ENCODE assay signal across 14 mouse cellular contexts in the genomic region with DNA sequence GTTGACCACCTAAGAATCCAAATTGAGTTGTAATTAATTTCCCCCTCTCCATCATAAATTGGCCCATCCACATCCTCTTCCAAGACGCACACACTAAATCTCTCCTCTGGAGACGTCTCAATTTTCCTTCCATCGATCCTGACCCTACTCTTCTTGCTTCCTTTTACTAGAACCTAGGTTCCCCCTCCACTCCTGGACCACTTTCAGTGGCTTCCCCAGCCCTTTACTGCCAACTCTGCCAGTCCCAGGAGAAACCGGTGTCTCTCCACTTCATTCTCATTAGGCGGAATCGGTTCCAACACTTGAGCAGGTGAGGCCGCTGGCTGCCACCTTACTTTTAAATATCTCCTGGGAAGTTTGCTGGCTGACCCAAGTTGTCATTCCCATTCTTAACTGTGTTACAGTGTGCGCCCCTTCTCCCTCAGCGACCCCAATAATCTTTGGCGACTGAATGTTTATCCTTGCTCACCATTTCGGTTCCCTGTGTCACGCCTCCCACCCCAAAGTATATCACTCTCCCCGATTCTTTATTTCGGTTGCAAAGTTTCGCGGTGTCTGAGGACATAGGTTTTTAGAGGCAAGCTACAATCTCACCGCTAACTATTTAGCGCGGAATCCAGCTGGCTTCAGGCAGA. TPM values are rescaled to one million over a fixed set of nuclear protein-coding genes. Genes with fewer than 3 reads are reported as not detected.
DNase-seq lines count a peak whose midpoint lies in the region; ATAC-seq and TF ChIP-seq lines count a peak whose summit lies in the region.
"Had no signal": no experiment of that assay in that cellular context is flagged by ENCODE, and none has a peak within 500 bp of the region (broad histone marks: within the 10 kb centered on the region; RNA-seq: fewer than 3 reads in every experiment).

No protein-coding gene starts in this region.

- no peak for ATAC-seq in intestine, embryonic 14.5 days (replicated peaks; ENCODE audit: low FRiP score, low TSS enrichment, low read depth)
- ATAC-seq in intestine, embryonic 16.5 days: no peak
- ATAC-seq in neural tube, embryonic 12.5 days (ENCODE audit: low FRiP score, low read depth): no peak
- ATAC-seq in megakaryocyte, adult 5-6 weeks (ENCODE audit: poor library complexity, severe bottlenecking): no peak

- no peak overlapping the region; the same call in 1 of the 2 replicates for H3K4me2 ChIP-seq in intestine, embryonic 14.5 days (ENCODE audit: low read length)
- no peak overlapping the region for H3K4me2 ChIP-seq in intestine, embryonic 16.5 days (ENCODE audit: low read depth, low read length)
- peak overlapping the region; percentile 40 for H3K4me2 ChIP-seq in neural tube, embryonic 12.5 days (replicated peaks)
- H3K4me2 ChIP-seq: embryonic facial prominence, embryonic 13.5 days; heart, embryonic 11.5 days had no signal

- TF ChIP-seq CTCF in gastrocnemius, adult 2 months (IDR thresholded peaks at IDR 0.05): no peak

- H3K4me3 ChIP-seq in intestine, embryonic 14.5 days (ENCODE audit: low read depth, low read length): no peak overlapping the region
- no peak overlapping the region for H3K4me3 ChIP-seq in intestine, embryonic 16.5 days (ENCODE audit: low read length)
- H3K4me3 ChIP-seq in embryonic facial prominence, embryonic 10.5 days: no peak overlapping the region; the same call in 1 of the 2 replicates
- peak overlapping the region; percentile 27 for H3K4me3 ChIP-seq in neural tube, embryonic 12.5 days
- H3K4me3 ChIP-seq in gastrocnemius, adult 2 months: no peak overlapping the region

- H3K27me3 ChIP-seq in intestine, embryonic 14.5 days (replicated peaks; ENCODE audit: control insufficient read depth, insufficient read depth, low read length): peaks cover 99% of the 10 kb centered on the region
- peaks cover 95% of the 10 kb centered on the region for H3K27me3 ChIP-seq in intestine, embryonic 16.5 days (replicated peaks; ENCODE audit: control insufficient read depth, insufficient read depth, low read length)
- peaks cover 100% of the 10 kb centered on the region for H3K27me3 ChIP-seq in embryonic facial prominence, embryonic 10.5 days (replicated peaks; ENCODE audit: low read depth, poor library complexity, severe bottlenecking)
- H3K27me3 ChIP-seq in neural tube, embryonic 12.5 days (replicated peaks): peaks cover 96% of the 10 kb centered on the region

- no peak overlapping the region for H3K9ac ChIP-seq in intestine, embryonic 14.5 days (ENCODE audit: low read length)
- H3K9ac ChIP-seq in intestine, embryonic 16.5 days (ENCODE audit: low read depth, low read length): no peak overlapping the region
- H3K9ac ChIP-seq in neural tube, embryonic 12.5 days: peak overlapping the region; percentile 33
- H3K9ac ChIP-seq: embryonic facial prominence, embryonic 13.5 days had no signal

- no peaks in the 10 kb centered on the region for H3K9me3 ChIP-seq in intestine, embryonic 14.5 days (ENCODE audit: control insufficient read depth, low read length)
- H3K9me3 ChIP-seq in intestine, embryonic 16.5 days (ENCODE audit: control insufficient read depth, low read length): no peaks in the 10 kb centered on the region
- H3K9me3 ChIP-seq in embryonic facial prominence, embryonic 10.5 days: no peaks in the 10 kb centered on the region
- no peaks in the 10 kb centered on the region for H3K9me3 ChIP-seq in neural tube, embryonic 12.5 days
- H3K9me3 ChIP-seq: embryonic facial prominence, embryonic 13.5 days had no signal

- WGBS in intestine, embryonic 14.5 days: 3% methylated on average over 19 of the region's 19 CpGs
- 3% methylated on average over 19 of the region's 19 CpGs for WGBS in intestine, embryonic 16.5 days
- 2% methylated on average over 19 of the region's 19 CpGs for WGBS in embryonic facial prominence, embryonic 10.5 days
- WGBS in neural tube, embryonic 12.5 days: 2% methylated on average over 19 of the region's 19 CpGs

- no peaks in the 10 kb centered on the region; the same call in 1 of the 2 replicates for H3K4me1 ChIP-seq in intestine, embryonic 14.5 days (replicated peaks; ENCODE audit: control insufficient read depth, insufficient read depth, low read length)
- H3K4me1 ChIP-seq in intestine, embryonic 16.5 days (ENCODE audit: control insufficient read depth, insufficient read depth, low read length): peaks cover 20% of the 10 kb centered on the region
- peaks cover 41% of the 10 kb centered on the region for H3K4me1 ChIP-seq in embryonic facial prominence, embryonic 10.5 days
- peaks cover 19% of the 10 kb centered on the region; the same call in 1 of the 2 replicates for H3K4me1 ChIP-seq in neural tube, embryonic 12.5 days

- intact Hi-C loops in gastrocnemius, adult 2 months (cut with DNase I): no loop called here

- H3K27ac ChIP-seq in intestine, embryonic 14.5 days (ENCODE audit: low read depth): no peak overlapping the region
- no peak overlapping the region for H3K27ac ChIP-seq in intestine, embryonic 16.5 days (ENCODE audit: low read length)
- no peak overlapping the region for H3K27ac ChIP-seq in embryonic facial prominence, embryonic 10.5 days (replicated peaks)
- H3K27ac ChIP-seq in neural tube, embryonic 12.5 days: no peak overlapping the region
- no peak overlapping the region for H3K27ac ChIP-seq in gastrocnemius, adult 2 months
- H3K27ac ChIP-seq: embryonic facial prominence, embryonic 13.5 days had no signal

- DNase-seq in cerebellum, postnatal 14 days: peak; percentile 9 to 26
- DNase-seq in cerebellum, adult 9-11 months: no peak
- peak; percentile 70 for DNase-seq in intestine, embryonic 14.5 days (ENCODE audit: low spot score)
- DNase-seq in embryonic facial prominence, embryonic 10.5 days (ENCODE audit: low spot score): peak; percentile 45
- no peak for DNase-seq in gastrocnemius, adult 2 months
- DNase-seq: adrenal gland, adult 2 months; layer of hippocampus, adult 9-11 months had no signal

- H3K36me3 ChIP-seq in intestine, embryonic 14.5 days (ENCODE audit: control insufficient read depth, insufficient read depth, low read length): no peaks in the 10 kb centered on the region
- H3K36me3 ChIP-seq in intestine, embryonic 16.5 days (ENCODE audit: control insufficient read depth, insufficient read depth, low read length): no peaks in the 10 kb centered on the region
- no peaks in the 10 kb centered on the region for H3K36me3 ChIP-seq in embryonic facial prominence, embryonic 10.5 days (replicated peaks)
- H3K36me3 ChIP-seq in neural tube, embryonic 12.5 days: no peaks in the 10 kb centered on the region
- H3K36me3 ChIP-seq: embryonic facial prominence, embryonic 13.5 days had no signal

RNA-seq across cellular contexts. Expression of a gene that starts 3.4 kb away (rescaled TPM):
- 1.3 and 1.4 TPM in 2 replicates for polyA plus RNA-seq in intestine, embryonic 14.5 days (2014; fragmentation: Nextera tagmentation; extraction: Ambion mirVana)
- polyA plus RNA-seq in intestine, embryonic 16.5 days (2015; fragmentation: Nextera tagmentation; extraction: Ambion mirVana): 0.40 and 0.50 TPM in 2 replicates
- polyA plus RNA-seq in embryonic facial prominence, embryonic 10.5 days (2016; fragmentation: Nextera tagmentation; extraction: Ambion mirVana): 0.42 and 0.69 TPM in 2 replicates
- polyA plus RNA-seq in neural tube, embryonic 12.5 days (2016; fragmentation: Nextera tagmentation; extraction: Ambion mirVana): 8.9 and 9.3 TPM in 2 replicates
- not detected in 2 replicates for total RNA-seq in megakaryocyte, adult 5-6 weeks (2015)
- total RNA-seq in megakaryocyte, adult 5-6 weeks (2017): not detected in 2 replicates
- 1 to 10 TPM in 1 of 2 experiments, under 1 TPM in 1; 0.84 to 1.7 TPM for total RNA-seq in gastrocnemius, adult 2 months (2021)
- total RNA-seq: left cerebral cortex, postnatal 25 days; monocyte, adult 5-6 weeks had no signal

Comparison
In these comparisons a context has a peak if more than half of its experiments do, and no peak if none do; other contexts are left out.
1. DNase-seq: peak in cerebellum, postnatal 14 days (2 of 2), intestine, embryonic 14.5 days (single experiment) and embryonic facial prominence, embryonic 10.5 days (single experiment); none in cerebellum, adult 9-11 months (single experiment) and gastrocnemius, adult 2 months (single experiment).